Mouse (Mus musculus): ENCODE results near the gene Zfp184.

DNA sequence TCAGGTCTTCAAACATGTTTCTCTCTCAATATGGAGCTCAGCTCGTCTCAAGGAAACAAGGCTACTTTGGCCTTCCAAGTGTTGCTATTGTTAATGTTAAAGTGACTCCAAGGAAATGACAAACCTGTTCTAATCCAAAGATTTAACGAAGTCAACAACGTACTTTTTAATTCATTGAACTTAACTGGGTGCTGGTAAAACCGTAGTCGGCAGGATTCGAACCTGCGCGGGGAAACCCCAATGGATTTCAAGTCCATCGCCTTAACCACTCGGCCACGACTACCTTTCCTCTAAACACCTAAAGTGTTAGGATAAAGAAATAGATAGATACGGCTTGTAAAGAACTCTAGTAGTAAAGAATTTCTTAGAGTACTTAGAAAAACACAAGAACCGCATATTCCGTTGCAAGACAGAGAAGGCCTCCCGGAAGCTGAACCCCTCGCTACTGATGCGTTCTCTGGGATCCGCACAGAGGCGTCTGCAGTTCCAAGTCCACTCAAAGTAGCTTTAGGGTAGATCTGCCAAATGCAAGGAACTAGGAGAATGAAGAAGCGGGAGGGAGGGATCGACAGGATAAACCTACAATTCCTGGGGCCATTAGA is 20.1 kb upstream of the Zfp184 start:
- TF ChIP-seq EP300 (IDR thresholded peaks at IDR 0.05; ENCODE audit: low read depth), result no peak
- no peak for TF ChIP-seq CTCF (IDR thresholded peaks at IDR 0.05; ENCODE audit: low read depth)

Measured in liver, embryonic 14.5 days (tissue).